Mouse (Mus musculus) testis, adult 10 weeks (tissue): ENCODE measurements around the gene Prpsap2. TPM values are rescaled to one million over a fixed set of nuclear protein-coding genes. Genes with fewer than 3 reads are reported as not detected.

Experiments used
- polyA plus RNA-seq: library from polyadenylated mRNA; stranded (reverse); fragments of 350-450 nt; fragmentation: Illumina TruSeq; extraction: RNeasy Lipid Tissue Mini Kit (QIAGEN cat#74804); gene quantifications from one replicate; pipeline ENCODE4 v1.2.3, GENCODE M21; 2014; ENCODE audit warnings: low read depth, low replicate concordance

Prpsap2 gene
- polyA plus RNA-seq, result 35.5 TPM

DNA sequence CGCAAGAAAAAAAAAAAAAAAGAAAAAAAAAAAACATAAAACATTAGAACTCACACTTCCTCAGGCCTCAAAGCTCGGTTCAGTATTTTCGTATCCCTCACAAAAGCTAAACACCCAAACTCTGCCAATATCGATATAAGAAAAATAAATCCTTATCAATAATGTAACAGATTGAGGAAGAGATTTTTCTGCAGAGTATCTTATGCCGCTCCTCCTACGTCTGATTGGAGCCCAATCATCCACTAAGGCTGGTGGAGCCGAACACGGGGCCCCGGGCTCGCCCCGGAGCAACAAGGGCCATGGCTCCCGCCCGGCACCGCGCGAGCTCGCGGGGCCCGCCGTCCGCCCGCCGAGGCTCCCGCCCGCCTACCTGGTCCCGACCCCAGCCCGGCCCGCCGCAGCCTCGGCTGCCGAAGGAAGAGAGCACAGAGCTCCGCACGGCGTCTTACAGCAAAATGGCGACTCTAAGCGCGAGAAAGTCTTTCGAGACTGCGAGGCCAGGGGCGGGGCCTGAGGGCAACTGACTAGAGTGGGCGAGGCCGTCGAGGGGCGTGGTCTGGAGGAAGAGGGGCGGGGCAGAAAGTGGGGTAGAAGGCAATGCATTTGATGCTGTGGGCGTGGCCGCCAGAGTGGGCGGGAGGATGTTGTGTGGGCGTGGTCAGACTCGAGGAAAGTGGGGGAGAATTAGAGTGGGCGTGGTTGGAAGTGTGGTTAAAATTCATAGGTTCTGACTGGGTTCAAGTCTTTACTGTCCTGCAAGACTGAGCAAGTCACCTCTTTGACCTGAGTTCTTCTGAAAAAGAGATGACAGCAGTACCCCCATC is at the start of gene Prpsap2:
Gene Prpsap2, minus strand, starts transcription at position 505 of the 824 bp plus-strand sequence.

DNA sequence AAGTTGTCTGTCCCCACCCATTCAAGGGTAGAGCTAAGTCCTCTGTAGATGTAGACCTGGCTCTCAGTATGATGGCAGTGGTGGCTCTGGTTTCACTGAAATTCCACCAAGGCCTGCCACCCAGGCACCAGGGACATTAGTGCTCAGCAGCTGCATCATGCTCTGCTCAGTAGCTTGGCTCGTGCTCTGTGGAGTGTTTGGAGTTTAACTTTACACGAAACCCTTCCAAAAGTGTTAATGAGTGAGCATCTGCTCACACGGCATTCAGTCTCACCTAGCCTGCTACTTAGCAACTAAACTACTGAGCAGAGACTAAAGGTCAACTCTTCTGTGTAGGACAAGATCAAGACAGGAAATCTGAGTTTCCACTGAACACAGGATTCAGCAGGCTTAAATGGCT is 41.3 kb downstream of the Prpsap2 start, which contains the start of gene Slc5a10:
Gene Slc5a10, minus strand, starts transcription at position 191 of the 400 bp plus-strand sequence.

GRCm38 (mm10) chr11:61683907-61684731 is 77.8 kb downstream of the Prpsap2 start, which contains the start of gene Fam83g:
Fam83g (plus strand) TSS chr11:61684091.

Other genes starting within 250 kb of the Prpsap2 start
- 19.7 TPM for gene Epn2, start 182.4 kb downstream of the Prpsap2 start, polyA plus RNA-seq
- gene Grap, start 108.8 kb downstream of the Prpsap2 start, polyA plus RNA-seq, result not detected
- 0.10 TPM for gene Fam83g, start 78.0 kb downstream of the Prpsap2 start, polyA plus RNA-seq
- not detected for gene Slc5a10, start 41.3 kb downstream of the Prpsap2 start, polyA plus RNA-seq
- 106 TPM for gene Ulk2, start 93.0 kb upstream of the Prpsap2 start, polyA plus RNA-seq
- 87.0 TPM for gene Akap10, start 168.2 kb upstream of the Prpsap2 start, polyA plus RNA-seq
- 13.9 TPM for gene Specc1, start 194.7 kb upstream of the Prpsap2 start, polyA plus RNA-seq